Mouse (Mus musculus) E14TG2a.4 (cell line): ENCODE results near the gene Rcan3.

Experiments
- H3K27me3 ChIP-seq: 2 replicates; pipeline ENCODE4 v1.6.1; 2014; ENCODE audit warnings: low read length, control low read depth; ENCODE audit not compliant: insufficient read depth
- H3K36me3 ChIP-seq: 2 replicates; pipeline ENCODE4 v1.6.1; 2014; ENCODE audit warnings: low read length, control low read depth; ENCODE audit not compliant: insufficient read depth
- H3K4me1 ChIP-seq: replicated peaks from 2 replicates; pipeline ENCODE4 v1.6.1; 2014; ENCODE audit warnings: low read depth, low read length, control low read depth
- H3K4me3 ChIP-seq: replicated peaks from 2 replicates; pipeline ENCODE4 v1.5.1; 2014; ENCODE audit warnings: mild to moderate bottlenecking, low read length
- H3K9me3 ChIP-seq: 2 replicates; pipeline ENCODE4 v1.6.1; 2014; ENCODE audit warnings: low read length, control low read depth
- CTCF ChIP-seq: conservative IDR thresholded peaks from 2 replicates; pipeline ENCODE4 v1.5.1; 2014; ENCODE audit warnings: low read length
- NANOG ChIP-seq: IDR thresholded peaks from 2 replicates; pipeline ENCODE4 v1.6.1; 2014; ENCODE audit warnings: borderline replicate concordance, low read length, mixed read lengths
- POU5F1 ChIP-seq: IDR thresholded peaks from 2 replicates; pipeline ENCODE4 v1.6.1; 2014; ENCODE audit warnings: low read length, borderline replicate concordance

Gene Rcan3

GRCm38 (mm10) chr4:135425625-135426024 is 8.0 kb downstream of the Rcan3 start:
- Histone ChIP-seq H3K27me3 (no peaks in the 10 kb centered on the region), H3K9me3 (peaks cover 10% of the 10 kb centered on the region), H3K4me1 (peaks cover 50% of the 10 kb centered on the region), H3K4me3 (no peak overlapping the region), H3K36me3 (peaks cover 76% of the 10 kb centered on the region)
- TF ChIP-seq CTCF (no peak), POU5F1 (no peak), NANOG (no peak)

- peaks cover 76% of the 10 kb centered on the region for H3K4me1 ChIP-seq
- peaks cover 77% of the 10 kb centered on the region for H3K36me3 ChIP-seq
- no peaks in the 10 kb centered on the region for H3K27me3 ChIP-seq
- H3K4me3 ChIP-seq = peak overlapping the region; percentile 81
- no peaks in the 10 kb centered on the region for H3K9me3 ChIP-seq
- TF ChIP-seq CTCF = no peak
- no peak for TF ChIP-seq NANOG
- no peak for TF ChIP-seq POU5F1
These were observed 12.7 kb downstream of the Rcan3 start for GRCm38 (mm10) chr4:135420961-135421360.

- Histone ChIP-seq H3K9me3 (no peaks in the 10 kb centered on the region), H3K36me3 (peaks cover 77% of the 10 kb centered on the region), H3K4me3 (peak overlapping the region; percentile 81), H3K27me3 (no peaks in the 10 kb centered on the region), H3K4me1 (peaks cover 81% of the 10 kb centered on the region)
- no peak for TF ChIP-seq POU5F1
- TF ChIP-seq CTCF = no peak
- no peak for TF ChIP-seq NANOG
These were observed 13.2 kb downstream of the Rcan3 start for GRCm38 (mm10) chr4:135420416-135420815.

GRCm38 (mm10) chr4:135419996-135420395 is 13.7 kb downstream of the Rcan3 start:
- peaks cover 77% of the 10 kb centered on the region for H3K36me3 ChIP-seq
- H3K4me3 ChIP-seq = peak overlapping the region; percentile 81
- no peaks in the 10 kb centered on the region for H3K9me3 ChIP-seq
- H3K4me1 ChIP-seq = peaks cover 83% of the 10 kb centered on the region
- no peak for TF ChIP-seq NANOG
- TF ChIP-seq CTCF = no peak
- TF ChIP-seq POU5F1 = no peak
- H3K27me3 ChIP-seq = no peaks in the 10 kb centered on the region

GRCm38 (mm10) chr4:135416367-135416766 is 17.3 kb downstream of the Rcan3 start:
- Histone ChIP-seq H3K27me3 (no peaks in the 10 kb centered on the region), H3K4me3 (0 out of 2 replicates have a peak overlapping the region, but pooled peaks have one; percentile 20)
- TF ChIP-seq POU5F1 = no peak
- no peak for TF ChIP-seq NANOG
- TF ChIP-seq CTCF = no peak

GRCm38 (mm10) chr4:135413491-135413890 is 20.2 kb downstream of the Rcan3 start:
- peaks cover 47% of the 10 kb centered on the region for H3K36me3 ChIP-seq
- H3K4me3 ChIP-seq = no peak overlapping the region
- H3K27me3 ChIP-seq = no peaks in the 10 kb centered on the region
- no peaks in the 10 kb centered on the region; the same call in 1 of the 2 replicates for H3K9me3 ChIP-seq
- peaks cover 70% of the 10 kb centered on the region for H3K4me1 ChIP-seq
- TF ChIP-seq CTCF = no peak
- TF ChIP-seq NANOG = no peak
- no peak for TF ChIP-seq POU5F1

More at GRCm38 (mm10) chr4:135416367-135416766, 17.3 kb downstream of the Rcan3 start:
- H3K4me1 ChIP-seq = peaks cover 90% of the 10 kb centered on the region
- no peaks in the 10 kb centered on the region for H3K9me3 ChIP-seq
- H3K36me3 ChIP-seq = peaks cover 59% of the 10 kb centered on the region

- H3K9me3 ChIP-seq = no peaks in the 10 kb centered on the region; the same call in 1 of the 2 replicates
- H3K4me3 ChIP-seq = no peak overlapping the region
- no peak for TF ChIP-seq NANOG
- TF ChIP-seq CTCF = peak; percentile 76
- peaks cover 32% of the 10 kb centered on the region for H3K36me3 ChIP-seq
- H3K4me1 ChIP-seq = peaks cover 52% of the 10 kb centered on the region
- H3K27me3 ChIP-seq = no peaks in the 10 kb centered on the region
These were observed 22.0 kb downstream of the Rcan3 start for GRCm38 (mm10) chr4:135411633-135412032.

- Histone ChIP-seq H3K9me3 (no peaks in the 10 kb centered on the region; the same call in 1 of the 2 replicates), H3K4me1 (peaks cover 18% of the 10 kb centered on the region), H3K4me3 (no peak overlapping the region), H3K27me3 (no peaks in the 10 kb centered on the region), H3K36me3 (no peaks in the 10 kb centered on the region)
- TF ChIP-seq POU5F1 (no peak), NANOG (no peak), CTCF (no peak)
These were observed 27.5 kb downstream of the Rcan3 start for GRCm38 (mm10) chr4:135406180-135406579.

- H3K36me3 ChIP-seq = no peaks in the 10 kb centered on the region
- H3K4me1 ChIP-seq = peaks cover 18% of the 10 kb centered on the region
- no peak overlapping the region for H3K4me3 ChIP-seq
- no peaks in the 10 kb centered on the region for H3K9me3 ChIP-seq
- H3K27me3 ChIP-seq = no peaks in the 10 kb centered on the region
- TF ChIP-seq POU5F1 = no peak
- TF ChIP-seq NANOG = no peak
- TF ChIP-seq CTCF = no peak
These were observed 28.7 kb downstream of the Rcan3 start for GRCm38 (mm10) chr4:135404916-135405315.
